Mouse (Mus musculus): Measurements from ENCODE around the gene Atrnl1.

DNA sequence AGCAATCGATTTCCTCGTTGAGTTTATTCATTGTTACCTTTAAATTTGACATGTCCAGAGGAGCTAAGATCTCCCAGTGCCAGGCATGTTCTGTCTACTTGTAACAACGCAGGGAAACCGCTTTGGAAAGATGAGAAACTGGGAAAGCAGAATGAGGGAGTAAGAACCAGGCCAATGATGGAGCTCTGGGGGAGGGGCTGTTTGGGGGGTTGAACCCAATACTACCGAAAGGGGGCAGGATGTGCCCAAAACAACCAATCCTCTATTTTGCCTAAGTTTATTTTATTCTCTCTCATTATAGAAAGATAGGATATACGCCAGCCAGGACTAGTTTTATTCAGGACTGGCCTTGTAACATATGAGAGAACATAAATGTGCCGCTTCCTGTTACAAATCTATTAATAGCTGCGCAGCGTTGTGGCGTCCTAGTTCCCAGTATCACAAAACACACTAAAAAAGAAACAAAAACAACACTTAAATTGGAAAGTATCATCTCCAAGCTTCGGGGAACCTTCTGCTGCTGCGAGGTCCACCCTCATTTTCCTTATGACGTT lies 359.6 kb downstream of the Atrnl1 start:
- no peak for TF ChIP-seq POLR2A (IDR thresholded peaks at IDR 0.05; ENCODE audit: borderline replicate concordance, low read depth, low read length)
- no peak for TF ChIP-seq CTCF (IDR thresholded peaks at IDR 0.05; ENCODE audit: low read depth, low read length)
